Mouse (Mus musculus): ENCODE measurements around the gene Pla2g6. TPM values are rescaled to one million over a fixed set of nuclear protein-coding genes. Genes with fewer than 3 reads are reported as not detected.
A peak's percentile ranks its signal among the peaks of the same experiment; 100 is the strongest.

The Pla2g6 gene
- total RNA-seq, 1 experiment from 2014 or later: 1.1 TPM

DNA sequence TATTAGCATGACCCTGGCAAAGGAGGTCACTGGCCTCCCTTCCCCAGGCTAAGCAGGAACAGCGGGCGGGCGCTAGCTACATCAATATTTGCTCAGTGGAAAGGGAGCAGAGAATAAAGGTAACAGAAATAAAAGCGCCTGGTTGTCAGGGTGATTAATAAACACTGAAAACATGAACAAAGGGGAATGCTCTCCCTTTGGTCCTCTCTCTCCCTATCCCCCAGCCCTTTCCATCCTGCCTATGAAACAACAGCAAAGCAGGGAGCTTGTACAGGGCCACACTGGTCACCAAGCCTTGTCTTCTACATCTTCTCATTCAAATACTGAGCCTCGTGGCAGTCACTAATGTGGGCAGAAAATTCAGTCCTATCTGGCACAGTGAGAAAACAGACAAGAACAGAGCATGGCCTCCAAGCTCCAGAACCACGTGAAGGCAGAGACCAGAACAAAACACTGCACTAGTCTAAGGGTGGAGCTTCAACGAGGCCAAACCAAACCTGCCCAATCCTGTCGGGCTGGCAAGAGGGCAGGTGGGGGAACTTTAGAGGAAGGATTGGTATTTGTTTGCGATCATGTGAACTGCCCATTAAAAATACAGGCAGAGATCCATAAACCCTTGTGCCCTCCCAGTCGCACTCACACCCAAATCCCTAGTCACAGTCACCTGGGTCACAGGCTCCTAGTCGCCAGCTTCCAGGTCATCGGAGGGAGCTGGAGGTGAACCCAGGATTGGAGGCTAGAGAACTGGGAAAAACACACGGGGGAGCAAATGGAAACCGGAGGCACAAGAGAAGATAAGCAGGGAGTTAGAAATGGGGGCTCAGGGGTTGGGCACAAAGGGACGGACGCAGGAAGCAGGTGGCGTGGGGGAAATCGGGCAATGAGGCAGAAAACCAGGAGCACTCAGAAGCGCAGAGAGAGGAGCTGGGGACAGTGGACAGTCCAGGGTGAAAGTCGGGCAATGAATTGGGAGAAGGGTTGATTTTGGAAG is 924 bp downstream of the Pla2g6 start:
- ATAC-seq (replicated peaks; ENCODE audit: insufficient number of reproducible peaks, low FRiP score, low TSS enrichment, poor library complexity, severe bottlenecking): no peak

DNA sequence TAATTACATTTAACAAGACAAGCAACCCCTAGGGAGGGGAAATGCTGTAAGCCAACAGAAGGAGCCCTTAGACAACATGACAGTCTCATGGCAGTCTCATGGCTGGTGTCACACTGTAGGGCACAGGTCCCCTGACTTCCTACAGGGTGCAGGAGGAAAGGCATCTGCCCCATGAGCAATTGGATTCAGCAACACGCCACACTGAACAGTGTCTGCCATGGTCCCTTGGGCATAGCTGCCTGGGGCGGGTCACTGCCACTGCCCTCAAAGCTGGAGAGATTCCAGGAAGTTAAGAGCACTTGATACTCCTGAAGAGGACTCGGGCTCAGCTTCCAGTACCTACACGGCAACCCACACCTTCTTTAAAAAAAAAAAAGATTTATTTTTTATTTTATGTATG is 1.9 kb downstream of the Pla2g6 start:
- ATAC-seq (replicated peaks; ENCODE audit: insufficient number of reproducible peaks, low FRiP score, low TSS enrichment, poor library complexity, severe bottlenecking): no peak

DNA sequence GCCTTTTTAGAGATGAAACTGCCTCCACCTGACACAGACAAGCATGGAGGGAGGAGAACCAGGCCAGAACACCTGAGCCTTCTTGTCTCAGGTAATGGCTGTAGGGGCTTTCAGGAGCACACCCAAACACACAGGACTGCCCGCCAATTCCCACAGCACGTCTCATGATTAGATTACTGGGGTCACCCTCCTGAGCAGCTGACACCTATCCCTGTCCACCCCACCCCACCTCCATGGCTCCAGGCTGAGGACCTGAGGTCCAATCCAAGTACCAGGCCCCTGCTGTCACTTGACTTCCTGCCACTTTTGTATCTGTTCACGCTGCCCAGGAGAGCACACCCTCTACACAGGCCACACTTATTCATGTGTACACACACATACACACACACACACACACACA is 2.4 kb downstream of the Pla2g6 start:
- ATAC-seq (replicated peaks; ENCODE audit: insufficient number of reproducible peaks, low FRiP score, low TSS enrichment, poor library complexity, severe bottlenecking): no peak

DNA sequence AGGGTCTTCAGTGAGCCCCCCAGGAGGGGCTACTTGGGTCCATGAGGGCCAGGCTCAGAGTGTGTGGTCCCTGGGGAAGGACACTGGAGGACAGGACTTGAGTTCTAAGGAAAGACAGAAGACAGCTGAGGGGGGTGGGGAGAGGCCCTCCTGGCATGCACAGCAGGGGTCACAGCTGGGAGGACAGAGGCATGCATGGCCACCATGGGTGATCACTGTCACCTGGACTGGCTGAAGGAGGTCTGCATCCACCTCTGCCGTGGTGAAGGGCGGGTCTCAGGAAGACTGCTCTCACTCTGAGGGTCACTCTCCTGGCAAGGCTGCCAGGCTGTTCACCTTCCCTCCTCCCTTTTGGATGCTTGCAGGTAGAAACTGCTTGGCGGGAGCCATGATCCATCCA is 3.8 kb downstream of the Pla2g6 start:
- ATAC-seq (replicated peaks; ENCODE audit: insufficient number of reproducible peaks, low FRiP score, low TSS enrichment, poor library complexity, severe bottlenecking): no peak

DNA sequence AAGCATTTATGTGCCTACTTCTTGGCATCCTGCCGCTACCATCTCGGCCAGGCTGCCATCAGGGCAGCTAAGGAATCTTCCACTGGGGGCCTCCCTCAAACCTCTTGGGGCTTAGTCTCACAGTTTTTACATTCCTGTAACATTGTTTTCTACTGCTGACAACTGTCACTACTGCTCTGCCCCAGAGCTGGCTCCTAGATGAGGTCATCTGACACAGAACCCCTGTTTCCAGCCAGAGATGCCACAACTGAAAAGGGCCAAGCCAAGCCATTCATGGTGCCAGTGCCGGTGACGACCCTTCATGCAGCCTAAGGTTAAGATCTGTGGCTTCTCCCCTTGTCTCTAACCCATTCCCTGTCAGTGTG is 4.4 kb downstream of the Pla2g6 start:
- ATAC-seq (replicated peaks; ENCODE audit: insufficient number of reproducible peaks, low FRiP score, low TSS enrichment, poor library complexity, severe bottlenecking): no peak

DNA sequence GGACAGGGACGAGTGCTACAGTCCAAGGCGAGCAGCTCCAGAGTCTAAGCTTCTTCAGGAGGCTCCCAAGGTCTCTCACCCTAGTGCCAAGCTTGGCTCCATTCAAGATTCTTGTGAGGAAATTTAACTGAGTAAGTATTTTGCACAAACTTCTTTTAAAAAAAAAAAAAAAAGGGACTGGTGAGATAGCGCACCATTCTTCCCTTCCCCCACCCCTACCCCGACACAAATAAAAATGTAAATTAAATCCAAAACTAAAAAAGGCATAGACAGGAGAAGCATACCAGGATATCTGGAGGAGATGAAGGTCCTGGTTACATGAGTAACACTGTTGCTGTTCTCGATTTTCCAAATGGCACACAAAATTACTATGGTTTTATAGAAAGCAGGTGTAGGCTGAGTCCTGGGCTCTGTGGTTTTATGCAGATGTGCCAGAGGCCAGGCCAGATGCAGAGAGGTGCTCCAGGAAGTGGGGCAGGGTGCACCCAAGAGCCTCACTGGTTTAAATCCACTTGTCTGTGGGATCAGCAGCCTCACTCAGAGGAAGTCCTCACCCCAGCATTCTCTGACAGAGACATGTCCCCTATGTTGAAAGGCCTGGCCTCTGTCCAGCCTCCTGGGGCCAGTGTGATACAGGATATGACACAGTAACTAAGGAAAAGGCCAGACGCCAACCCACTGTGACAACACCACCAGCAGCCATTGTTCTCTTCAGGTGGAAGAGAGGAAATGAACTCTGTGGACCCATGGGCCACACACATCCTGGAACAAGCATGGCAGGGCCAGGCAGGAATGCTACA is 5.0 kb downstream of the Pla2g6 start:
- ATAC-seq (replicated peaks; ENCODE audit: insufficient number of reproducible peaks, low FRiP score, low TSS enrichment, poor library complexity, severe bottlenecking): peak; percentile 24; the same call in 1 of the 2 replicates

DNA sequence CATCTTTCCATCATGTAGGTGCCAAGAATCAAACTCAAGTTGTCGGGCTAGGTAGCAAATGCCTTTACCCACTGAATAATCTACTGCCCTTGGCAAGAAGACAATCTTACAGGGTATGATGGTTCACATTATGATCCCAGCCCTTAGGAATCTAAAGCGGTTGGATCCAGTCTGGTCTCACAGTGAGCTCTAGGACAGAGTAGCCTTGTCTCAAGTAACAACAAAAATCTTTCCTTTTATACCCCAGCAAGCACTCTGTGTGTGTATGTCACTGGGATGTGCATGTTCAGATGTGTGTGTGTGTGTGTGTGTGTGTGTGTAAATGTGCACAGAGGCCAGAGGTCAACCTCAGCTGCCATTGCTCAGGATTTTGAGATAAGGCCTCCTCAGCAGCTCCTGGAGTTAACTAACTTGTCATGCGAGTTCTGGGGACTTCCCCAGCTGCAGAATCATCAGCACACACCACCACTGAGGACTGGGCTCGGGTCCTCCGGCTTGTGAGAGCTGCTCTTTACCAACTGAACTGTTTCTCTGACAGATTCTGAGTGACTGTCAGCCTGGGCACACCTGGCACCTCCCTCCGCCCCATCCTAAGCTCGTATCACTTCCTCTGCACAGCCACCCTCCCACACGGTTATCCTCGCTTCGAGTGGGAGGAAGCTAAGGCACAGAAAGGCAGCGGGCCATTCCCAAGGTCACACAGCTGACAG is 5.8 kb downstream of the Pla2g6 start:
- ATAC-seq (replicated peaks; ENCODE audit: insufficient number of reproducible peaks, low FRiP score, low TSS enrichment, poor library complexity, severe bottlenecking): no peak

DNA sequence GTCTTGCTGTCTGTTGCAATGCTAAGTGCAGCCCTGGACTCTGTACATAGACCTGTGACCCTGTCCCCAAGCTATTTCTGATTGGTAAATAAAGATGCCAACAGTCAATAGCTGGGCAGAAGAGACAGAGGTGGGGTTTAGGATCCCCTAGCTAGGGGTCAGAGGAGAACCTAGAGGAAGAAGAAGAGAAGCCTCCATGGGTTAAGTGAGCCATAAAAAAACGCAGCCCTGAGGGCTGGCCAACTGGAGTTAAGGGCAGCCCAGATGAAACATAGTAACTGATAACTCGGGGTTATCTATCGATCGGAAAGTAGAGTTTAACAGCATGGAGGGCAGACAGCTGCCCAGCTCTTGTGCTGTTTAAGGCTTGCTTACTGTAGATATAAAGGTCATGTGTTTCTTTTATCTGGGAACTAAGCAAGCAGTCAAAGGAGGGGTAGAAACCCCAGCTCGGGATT is 6.4 kb downstream of the Pla2g6 start:
- ATAC-seq (replicated peaks; ENCODE audit: insufficient number of reproducible peaks, low FRiP score, low TSS enrichment, poor library complexity, severe bottlenecking): no peak

DNA sequence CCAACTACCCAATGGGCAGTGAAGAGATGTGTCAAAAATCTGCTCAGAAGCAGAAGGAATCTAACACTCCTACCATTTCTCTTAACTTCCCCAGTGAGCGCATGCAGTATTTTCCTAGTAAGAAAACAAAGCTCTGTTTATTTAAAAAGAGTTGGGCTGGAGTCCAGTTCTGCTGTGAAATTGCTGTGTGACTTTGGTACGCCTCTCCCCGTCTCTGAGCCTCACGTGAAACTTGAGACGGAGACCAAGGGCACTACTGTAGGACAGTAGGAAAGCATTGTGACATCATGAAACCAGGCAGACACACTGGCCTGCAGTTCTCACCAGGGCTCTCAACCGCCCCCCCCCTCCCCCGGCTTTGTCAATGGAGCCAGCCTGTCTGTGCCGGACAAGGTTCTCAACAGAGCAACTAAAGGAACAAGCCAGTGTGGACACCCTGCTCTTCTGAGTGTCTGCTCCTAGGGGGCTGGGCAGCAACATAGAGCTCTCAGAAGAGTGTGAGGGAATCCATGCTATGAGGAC is 14.3 kb downstream of the Pla2g6 start:
- no peak for ATAC-seq (replicated peaks; ENCODE audit: insufficient number of reproducible peaks, low FRiP score, low TSS enrichment, poor library complexity, severe bottlenecking)

DNA sequence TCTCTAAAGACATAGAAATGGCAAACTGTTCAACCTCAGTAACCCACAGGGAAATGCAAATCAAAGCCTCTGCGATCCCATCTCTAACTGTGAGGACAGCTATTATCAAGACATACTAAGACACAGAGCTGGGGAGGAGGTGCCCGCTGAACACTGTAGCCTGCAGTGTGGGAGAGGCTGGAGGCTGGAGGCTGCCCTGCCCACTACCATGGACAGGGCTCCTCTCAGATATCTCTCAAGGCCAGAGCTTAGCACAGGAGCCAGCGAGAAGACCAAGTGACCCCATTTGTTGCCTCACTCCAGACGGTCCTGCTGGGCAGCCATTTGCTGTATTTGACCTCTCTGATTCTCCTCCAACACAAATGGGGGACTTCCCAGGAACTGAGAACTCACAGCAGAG is 20.3 kb downstream of the Pla2g6 start:
- no peak for ATAC-seq (replicated peaks; ENCODE audit: insufficient number of reproducible peaks, low FRiP score, low TSS enrichment, poor library complexity, severe bottlenecking)

DNA sequence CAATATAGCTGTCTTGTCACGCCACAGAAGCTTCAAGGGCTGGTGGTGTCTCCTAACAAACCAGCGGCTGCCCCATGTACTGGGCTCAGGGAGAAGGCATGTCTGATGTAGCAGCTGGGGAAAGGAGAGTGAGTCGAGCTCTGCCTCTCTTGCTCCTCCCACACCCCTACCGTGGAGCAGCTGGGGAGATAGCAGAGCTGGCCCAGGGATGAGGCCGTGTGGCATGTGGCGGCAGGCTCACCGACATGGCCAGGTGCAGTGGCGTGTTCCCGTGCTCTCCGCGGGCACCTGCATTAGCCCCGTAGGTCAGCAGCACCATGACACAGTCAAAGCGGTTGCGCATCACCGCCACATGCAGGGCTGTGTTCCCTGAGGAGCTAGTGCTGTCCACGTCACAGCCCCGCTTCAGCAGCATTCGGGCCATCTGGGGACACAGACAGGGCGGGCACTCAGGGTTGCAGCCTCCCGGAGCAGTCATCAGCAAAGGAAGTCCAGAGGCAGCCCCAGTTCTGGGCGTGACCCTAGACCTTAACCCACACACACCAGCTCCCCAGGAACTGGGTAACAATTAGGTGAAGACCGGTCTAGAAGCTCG is 22.1 kb downstream of the Pla2g6 start:
- no peak for ATAC-seq (replicated peaks; ENCODE audit: insufficient number of reproducible peaks, low FRiP score, low TSS enrichment, poor library complexity, severe bottlenecking)

DNA sequence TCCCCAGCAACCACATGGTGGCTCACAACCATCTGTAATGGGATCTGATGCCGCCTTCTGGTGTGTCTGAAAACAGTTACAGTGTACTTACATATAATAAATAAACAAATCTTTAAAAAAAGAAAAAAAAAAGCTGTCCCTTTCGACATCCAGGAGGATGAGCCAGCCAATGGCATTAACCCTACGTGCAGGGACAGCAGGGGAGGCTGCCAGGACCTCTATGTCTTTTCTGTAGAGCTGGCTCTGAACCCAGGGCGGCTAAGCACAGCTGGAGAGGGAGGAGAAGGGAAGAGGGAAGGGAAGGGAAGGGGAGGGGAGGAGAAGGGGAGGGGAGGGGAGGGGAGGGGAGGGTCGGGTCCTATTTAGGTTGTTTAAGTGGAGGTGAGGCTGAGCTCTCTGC is 23.4 kb downstream of the Pla2g6 start:
- no peak for ATAC-seq (replicated peaks; ENCODE audit: insufficient number of reproducible peaks, low FRiP score, low TSS enrichment, poor library complexity, severe bottlenecking)

DNA sequence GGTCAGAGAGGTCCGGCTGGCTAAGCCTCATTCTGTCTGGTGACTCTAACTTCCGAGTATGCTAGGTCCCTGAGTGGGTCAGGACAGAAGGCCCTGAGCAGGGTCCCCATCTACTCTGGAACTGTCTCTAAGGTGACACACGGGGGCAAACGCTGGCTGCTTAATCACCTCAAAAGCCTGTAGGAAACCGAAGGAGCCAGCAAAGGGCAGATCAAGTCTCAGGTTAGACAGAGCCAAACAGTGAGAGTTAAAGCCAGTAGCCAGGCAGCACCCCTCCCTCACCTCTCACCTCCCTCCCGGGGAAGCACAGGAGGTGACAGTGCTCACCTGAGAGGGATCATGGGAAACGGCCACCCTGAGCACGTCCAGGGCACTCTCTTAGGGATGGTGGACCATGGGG is 24.5 kb downstream of the Pla2g6 start:
- ATAC-seq (replicated peaks; ENCODE audit: insufficient number of reproducible peaks, low FRiP score, low TSS enrichment, poor library complexity, severe bottlenecking): no peak

DNA sequence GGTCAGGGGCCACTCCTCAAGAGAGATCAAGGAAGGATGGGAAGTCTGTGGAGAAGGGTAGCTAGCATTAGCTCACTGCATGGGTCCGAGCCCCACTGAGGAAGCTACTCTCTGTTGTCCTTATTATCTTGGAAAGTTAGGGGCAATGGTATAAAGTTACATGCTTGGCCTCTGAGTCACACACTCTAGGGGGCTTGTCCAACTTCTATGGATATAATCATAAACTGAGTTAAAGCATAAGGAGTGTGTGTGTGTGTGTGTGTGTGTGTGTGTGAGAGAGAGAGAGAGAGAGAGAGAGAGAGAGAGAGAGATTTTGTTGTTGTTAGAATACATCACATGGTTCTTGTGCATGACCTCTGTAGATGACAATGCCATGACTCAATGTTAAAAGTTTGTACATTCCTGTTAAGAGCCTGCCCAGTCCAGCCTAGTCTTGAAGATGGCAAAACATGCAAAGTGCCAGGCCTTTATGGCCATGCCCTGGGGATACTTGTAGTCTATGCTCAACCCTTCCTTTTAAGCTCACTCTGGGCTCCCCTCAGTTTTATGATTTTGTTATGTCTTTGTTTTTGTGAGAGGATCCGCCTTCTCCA is 28.5 kb downstream of the Pla2g6 start:
- no peak for ATAC-seq (replicated peaks; ENCODE audit: insufficient number of reproducible peaks, low FRiP score, low TSS enrichment, poor library complexity, severe bottlenecking)

DNA sequence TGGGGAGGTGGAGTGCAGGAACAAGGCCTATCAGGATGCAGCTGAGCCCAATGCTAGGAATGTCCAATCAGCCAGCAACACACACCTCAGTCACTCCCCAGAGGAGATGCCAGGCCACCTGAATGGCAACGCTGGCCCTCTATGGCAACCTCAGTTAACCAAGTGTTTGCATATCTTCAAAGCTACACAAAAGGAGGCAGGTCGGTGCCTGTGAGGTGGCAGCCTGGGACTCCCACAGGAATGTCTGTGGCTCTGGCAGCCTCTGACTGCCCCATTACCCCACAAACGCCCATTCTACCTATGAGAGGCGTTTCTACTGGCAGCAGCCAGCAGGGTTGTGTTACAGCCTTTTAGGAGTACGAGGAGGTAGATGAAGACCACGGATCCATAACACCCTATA is 29.6 kb downstream of the Pla2g6 start:
- ATAC-seq (replicated peaks; ENCODE audit: insufficient number of reproducible peaks, low FRiP score, low TSS enrichment, poor library complexity, severe bottlenecking): no peak

DNA sequence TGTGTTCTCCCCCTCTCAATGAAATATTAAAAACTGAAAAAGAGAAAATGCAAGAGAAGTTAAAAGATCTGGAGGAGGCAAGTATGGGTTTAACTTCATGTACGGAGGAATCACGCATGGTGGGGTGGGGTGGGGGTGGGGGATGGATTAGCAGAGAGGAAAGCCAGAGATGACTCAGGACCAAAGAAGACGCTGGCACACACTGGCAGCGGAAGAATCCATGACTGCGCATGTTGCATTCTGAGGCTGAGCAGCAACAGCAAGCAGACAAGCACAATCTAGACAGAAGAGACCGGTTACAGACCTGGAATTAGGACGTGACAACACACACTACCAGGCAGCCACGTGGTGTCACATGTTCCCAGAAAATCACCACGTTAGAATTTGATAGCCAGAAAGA is 35.4 kb downstream of the Pla2g6 start:
- ATAC-seq (replicated peaks; ENCODE audit: insufficient number of reproducible peaks, low FRiP score, low TSS enrichment, poor library complexity, severe bottlenecking): no peak

DNA sequence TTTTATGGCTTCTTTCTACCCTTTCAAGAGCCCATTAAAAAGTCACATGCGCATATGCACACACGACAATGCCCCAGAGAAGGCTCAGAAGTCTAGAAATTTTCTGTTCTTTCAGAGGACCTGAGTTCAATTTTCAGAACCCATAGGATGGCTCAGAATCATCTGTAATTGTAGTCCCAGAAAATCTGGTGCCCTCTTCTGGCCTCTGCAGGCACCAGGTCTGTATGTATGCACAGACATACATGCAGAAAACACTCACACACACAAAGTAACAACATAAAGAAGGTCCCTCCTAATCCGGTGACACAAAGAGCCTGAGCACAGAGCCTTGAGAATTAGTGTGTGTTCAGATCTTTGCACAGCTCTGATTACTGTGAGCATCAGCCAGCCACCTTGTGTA is 37.9 kb downstream of the Pla2g6 start:
- ATAC-seq (replicated peaks; ENCODE audit: insufficient number of reproducible peaks, low FRiP score, low TSS enrichment, poor library complexity, severe bottlenecking): no peak

DNA sequence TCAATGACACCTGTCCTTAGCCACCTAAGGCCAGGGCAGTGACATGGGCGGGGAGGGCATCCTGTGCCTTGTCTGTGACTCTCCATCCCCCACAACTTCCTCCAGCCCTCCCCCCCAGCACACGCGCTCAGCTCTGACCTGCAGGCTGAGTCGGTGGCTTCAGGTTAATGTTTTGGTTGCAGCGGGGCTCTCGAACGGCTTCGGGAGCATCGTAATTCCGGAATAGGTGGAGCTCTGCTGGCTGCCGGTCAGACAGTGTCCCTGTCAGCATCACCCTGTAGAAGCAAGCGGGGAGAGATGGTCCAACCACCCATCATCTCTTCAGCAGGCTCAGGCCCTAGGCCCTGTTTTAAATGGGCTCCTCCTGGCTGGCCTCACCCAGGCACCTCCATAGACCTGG is 38.7 kb downstream of the Pla2g6 start:
- ATAC-seq (replicated peaks; ENCODE audit: insufficient number of reproducible peaks, low FRiP score, low TSS enrichment, poor library complexity, severe bottlenecking): no peak
